Mouse (Mus musculus) thymus, postnatal 36 days (tissue): ENCODE data around the gene P3h1.
A peak's percentile ranks its signal among the peaks of the same experiment; 100 is the strongest.

ENCODE experiments used
- DNase-seq, 2 experiments: peaks; one replicate each; pipeline ENCODE4 v3.0.0; 2022; ENCODE audit warnings: mixed read lengths in 2 of 2

Gene P3h1

GRCm38 (mm10) chr4:119239181-119239682 is 6.5 kb downstream of the P3h1 start:
- DNase-seq = peak; percentile 21 to 22

DNA sequence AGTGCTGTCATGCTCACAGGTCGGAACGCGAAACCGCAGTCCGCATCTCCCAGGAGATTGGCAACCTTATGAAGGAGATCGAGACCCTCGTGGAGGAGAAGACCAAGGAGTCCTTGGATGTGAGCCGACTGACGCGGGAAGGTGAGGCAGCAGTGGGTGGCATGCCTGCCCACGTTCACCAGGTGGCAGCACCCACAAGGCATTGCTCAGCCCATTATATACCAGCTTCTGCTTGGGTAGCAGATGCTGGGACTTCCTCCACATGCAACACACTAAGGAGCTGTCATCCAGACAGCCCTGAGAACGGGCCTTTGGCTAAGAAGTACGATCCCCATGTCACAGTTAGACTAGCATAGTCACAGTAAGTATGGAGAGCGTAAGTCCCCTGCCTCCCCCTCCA is 8.9 kb downstream of the P3h1 start:
- peak; percentile 45 for DNase-seq

GRCm38 (mm10) chr4:119242571-119242970 is 9.9 kb downstream of the P3h1 start:
- DNase-seq = no peak

- DNase-seq = no peak
These were observed 11.9 kb downstream of the P3h1 start for GRCm38 (mm10) chr4:119244468-119245240.

- DNase-seq = no peak
These were observed 12.8 kb downstream of the P3h1 start for GRCm38 (mm10) chr4:119245556-119245955.

DNA sequence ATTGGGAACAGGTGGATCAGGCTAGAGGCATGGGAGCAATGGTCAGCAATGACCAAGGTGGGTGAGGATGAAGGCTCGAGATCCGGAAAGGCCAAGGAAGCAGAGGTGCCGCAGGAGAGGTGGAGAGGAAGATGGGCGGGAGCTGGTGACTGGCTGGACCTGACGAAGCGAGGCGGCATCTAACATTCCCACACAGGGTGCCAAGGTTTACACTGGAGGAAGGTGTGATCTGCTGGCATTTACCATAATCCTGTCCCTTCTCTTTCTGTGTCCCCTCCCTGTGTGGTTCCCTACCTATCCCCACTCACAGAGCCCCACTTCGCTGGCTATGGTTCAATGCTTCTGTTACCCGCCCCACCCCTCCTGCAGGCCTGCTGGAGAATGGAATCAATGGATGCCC is 13.2 kb downstream of the P3h1 start:
- no peak for DNase-seq

- DNase-seq = peak; percentile 24 to 48
These were observed 14.0 kb downstream of the P3h1 start for GRCm38 (mm10) chr4:119246688-119247225.

DNA sequence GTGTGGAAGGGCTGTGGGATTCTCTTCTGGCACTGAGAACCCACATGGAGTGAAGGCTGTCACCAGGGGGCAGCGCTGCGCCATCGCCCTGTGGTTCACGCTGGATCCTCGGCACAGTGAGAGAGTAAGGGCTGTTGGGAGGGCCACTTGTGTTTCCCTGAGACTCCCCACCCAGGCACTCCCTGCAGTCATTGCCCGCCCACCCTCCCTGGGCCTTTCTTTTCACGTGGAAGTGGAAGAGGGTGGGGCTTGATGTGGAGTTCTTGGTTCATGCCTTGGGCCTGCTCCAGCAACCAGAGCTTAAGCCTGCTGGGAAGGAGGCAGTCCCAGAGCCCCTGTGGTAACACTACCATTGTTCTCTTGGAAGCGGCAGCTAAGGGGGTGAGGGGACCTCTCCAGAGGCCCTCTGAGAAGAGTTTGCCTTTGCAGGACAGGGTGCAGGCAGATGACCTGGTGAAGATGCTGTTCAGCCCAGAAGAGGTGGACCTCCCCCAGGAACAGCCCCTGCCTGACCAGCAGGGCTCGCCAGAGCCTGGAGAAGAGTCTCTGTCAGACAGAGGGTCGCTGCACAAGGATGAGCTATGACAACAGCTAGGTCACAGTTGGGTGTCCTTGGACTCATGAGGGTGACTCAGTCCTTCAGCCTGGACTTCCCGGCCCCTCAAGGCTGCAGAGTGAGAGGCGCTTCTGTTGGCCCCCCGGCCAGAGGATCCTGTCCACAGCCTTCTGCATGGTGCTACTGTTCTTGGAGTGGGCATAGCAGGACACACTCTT is 14.9 kb downstream of the P3h1 start:
- DNase-seq = peak; percentile 77 to 81

DNA sequence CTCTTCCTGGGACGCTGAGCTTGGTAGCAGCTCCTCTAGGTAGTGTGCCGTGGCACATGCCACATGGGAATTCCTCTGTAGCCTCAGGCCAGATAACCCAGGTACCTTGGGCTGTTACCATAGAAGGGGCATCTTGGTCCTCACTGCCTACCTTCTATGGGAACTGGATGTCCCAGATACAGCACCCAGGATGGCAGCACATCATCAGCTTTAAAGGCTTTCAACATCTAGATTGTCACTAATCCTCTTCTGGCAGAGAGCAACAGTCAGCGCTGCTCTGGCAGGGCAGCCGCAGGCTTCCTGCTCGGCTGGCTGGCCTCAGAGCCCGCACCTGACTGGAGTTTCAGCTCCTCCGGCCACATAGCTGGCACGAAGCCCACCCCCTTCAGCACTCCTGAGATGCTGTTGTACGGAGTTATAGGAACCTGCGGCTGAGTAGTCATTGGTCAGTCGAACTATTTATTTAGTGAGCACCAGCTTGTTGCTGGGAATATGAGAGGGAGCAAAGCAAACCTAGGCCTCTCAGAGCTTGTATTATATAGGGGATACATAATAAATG is 15.8 kb downstream of the P3h1 start:
- DNase-seq = no peak

DNA sequence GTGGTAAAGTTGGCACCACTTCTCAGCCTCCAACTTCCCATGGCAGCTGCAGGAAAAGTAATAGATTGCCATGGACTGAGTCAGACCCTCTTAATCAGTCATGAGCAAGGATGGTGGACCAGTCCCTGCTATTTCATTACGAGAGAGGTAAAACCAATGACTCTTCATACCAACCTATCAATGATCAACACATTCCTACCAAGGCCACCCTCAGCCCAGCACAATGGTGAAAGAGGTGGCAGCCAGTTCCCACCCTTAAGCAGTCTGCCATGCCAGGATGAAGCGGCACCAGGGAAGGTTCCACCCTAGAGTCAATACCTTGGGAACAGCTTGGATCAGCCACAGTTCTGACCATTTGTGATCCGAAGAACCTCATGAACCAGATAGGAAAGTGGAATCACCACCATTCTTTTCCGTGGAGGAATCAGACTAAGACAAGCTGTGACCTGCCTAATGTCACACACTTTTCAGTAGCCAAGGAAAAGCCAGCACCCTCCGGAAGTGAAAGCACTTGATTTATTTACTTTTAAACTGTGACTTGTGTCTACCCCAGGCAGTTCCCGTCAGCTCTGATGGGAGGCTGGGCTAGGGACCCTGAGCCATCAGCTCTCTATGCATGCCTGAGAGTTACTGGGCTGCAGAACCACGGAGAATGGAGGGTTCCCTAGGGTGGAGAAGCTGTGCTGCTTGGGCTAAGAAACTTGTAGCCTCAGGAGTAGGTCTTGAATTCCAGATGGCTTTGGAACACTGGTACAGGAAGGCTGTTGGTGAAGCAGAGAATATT is 19.5 kb downstream of the P3h1 start:
- DNase-seq = no peak

DNA sequence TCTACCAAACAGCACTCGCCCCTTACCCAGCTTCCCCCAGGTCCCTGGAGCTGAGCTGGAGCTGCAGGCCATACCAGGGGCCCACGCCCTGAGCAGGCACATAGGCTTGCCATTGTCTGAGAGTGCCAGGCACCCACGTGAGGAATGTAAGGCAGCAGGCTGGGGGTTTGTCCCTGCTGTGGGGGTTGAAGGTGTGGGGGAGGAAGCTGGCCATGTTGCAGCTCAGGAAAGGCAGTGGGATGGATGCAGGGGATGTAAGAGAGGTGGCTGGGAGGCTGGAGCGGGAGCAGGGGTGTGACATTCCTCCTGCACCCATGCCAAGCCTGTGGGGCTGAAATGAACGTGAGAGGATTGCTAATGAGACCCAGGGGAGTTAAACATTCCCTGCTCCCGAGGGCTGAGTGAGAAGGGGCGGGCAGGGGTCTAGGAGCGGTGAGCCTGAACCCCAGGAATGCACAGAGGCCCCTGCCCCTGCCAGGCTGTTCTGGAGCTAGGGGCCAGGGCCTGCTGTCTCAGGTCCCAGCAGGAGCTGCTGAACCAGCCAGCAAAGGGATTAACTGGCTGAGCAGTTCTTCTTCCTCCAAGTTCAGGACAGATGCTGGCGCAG is 21.4 kb downstream of the P3h1 start:
- DNase-seq = no peak

- no peak for DNase-seq
These were observed 22.6 kb downstream of the P3h1 start, which contains the start of gene Cldn19 for GRCm38 (mm10) chr4:119255351-119255750. Cldn19 (plus strand) TSS chr4:119255414.

DNA sequence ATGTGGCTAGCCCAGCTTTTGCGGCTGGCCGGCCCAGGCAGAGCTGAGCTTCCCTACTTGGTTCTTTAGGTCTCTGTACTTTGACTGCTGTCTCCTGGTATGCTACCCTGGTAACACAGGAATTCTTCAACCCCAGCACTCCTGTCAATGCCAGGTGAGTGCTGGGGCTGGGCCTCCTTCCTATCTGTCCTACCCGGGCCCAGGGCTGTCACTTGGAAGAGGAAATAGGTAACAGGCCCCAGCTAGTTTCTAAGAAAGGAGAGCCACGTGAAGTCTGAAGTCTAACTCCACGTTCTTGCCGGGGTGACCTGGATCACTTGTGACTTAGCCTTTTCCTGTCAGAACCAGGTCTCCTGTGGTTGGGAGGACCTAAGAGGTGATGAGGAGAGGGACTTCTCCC is 24.4 kb downstream of the P3h1 start:
- no peak for DNase-seq

DNA sequence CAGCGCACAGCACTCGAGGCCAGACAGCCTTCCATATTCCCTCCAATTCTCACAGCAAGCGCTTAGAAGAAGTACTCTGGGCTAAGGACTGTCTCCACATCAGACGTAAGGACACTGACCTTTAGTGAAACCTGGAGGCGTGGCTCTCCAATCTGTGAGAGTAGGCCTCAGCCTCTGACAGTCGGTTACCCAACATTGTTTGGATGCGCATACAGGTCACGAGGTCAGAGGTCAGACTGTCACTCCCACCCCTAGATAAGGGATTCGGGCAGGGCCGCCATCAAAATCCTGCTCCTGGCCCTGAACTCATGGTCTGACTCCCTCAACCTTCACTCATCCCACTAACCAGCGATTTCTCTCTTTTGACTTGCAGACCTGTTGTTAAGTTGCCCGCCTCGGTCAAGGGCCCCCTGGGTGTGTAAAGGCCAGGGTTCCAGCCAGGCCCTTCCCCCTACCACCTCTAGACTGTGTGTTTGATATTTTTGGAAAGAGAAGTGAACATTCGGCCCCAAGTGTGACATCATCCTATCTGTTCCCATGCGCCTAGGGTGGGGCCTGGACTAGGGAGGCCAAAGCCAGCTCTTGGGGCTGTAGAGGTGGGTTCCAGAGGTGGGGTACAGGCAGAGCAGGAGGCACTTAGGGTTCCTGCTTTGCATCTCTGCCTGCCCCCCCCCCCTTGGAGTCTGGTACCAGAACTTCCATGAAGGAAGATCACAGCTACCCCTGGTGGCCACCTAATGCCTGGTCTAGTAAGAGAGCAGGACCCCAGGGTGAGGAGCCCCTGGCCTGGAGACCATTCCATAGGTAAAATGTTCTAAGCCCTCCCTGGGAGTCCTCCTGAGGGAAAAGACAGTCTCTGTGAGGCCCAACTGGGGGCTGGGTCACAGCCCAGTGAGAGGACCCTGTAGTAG is 26.9 kb downstream of the P3h1 start:
- no peak for DNase-seq

DNA sequence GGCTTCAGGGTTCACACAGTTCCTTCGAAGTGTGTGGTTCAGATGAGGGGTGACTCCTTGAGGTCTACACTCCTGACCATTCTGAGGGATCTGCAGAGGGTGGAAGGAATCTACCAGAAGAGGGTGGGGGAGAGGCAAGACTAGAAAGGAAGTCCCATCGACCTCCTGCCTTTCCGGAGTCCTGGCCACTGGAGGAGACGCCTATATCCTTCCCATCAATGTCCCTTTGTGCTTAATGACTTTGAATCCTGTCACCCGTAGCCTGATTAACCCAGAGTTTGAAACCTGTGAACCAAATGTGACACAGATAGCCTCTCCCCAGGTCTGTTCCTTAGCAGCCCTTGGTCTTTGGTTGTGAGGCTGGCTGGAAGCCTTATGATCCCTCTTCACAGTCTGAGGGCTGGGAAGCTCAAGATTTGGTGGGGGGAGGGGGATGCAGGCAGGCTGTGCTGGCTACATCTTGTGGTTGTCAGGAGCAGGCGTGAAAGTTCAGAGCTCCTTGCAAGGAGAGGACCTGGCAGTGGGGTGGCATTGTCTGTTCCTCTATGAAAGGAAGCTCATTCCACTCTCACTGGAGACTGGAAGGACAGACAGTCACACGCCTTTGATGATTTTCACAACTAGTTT is 28.5 kb downstream of the P3h1 start:
- no peak for DNase-seq

DNA sequence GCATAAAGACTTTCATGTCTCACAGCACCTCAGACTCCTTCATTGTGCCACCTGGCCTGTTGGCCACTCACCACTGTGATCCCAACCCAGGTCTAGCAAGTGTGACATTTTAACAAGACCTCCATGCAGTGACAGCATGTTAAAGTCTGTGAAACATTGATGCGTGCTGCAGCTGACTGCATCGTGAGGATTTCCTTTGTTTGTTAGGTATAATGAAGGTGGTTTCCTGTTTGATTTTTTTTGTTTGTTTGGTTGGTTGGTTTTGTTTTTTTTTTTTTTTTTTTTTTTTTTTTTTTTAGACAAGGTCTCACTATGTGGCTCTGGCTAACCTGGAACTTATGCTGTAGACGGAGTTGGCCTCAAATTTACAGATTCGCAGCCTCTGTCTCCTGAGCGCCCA is 29.8 kb downstream of the P3h1 start:
- no peak for DNase-seq

- DNase-seq = no peak
These were observed 30.7 kb downstream of the P3h1 start for GRCm38 (mm10) chr4:119263459-119263858.

DNA sequence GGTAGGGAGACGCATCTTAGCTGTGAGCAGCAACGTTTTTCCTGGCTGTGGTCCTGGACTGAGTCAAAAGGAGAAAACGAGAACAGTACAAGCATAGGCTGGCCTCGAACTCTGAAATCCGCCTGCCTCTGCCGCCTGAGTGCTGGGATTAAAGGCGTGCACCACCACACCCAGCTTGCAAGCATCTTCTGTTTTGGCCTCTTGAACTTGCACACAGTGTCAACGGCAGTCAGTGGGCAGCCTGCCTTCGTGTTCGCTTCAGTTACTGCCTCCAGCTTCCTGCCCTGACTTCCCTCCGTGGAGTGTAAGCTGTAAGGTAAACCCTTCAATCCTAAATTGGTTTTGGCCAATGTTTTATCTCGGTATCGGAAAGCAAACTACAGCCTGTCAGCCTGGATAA is 33.9 kb downstream of the P3h1 start:
- DNase-seq = no peak

- no peak for DNase-seq
These were observed 41.9 kb downstream of the P3h1 start for GRCm38 (mm10) chr4:119274627-119275026.

DNA sequence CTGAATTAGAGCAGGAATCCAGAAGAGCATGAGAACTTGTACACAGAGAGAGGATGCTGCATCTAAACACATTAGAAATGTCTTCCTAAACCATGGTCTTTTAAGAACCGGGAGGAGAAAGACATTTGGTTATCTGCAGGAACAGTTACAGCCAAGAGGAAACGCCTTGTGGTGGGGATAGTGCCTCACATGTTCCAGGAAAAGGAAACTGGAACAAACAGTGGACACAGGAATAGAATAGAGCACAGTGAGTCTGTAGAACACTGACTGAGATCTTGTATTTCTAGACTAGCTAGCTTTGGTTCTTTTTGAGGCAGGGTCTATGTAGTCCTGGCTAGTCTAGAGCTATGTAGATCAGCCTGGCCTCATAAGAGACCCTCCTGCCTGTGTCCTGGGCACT is 42.5 kb downstream of the P3h1 start:
- no peak for DNase-seq

DNA sequence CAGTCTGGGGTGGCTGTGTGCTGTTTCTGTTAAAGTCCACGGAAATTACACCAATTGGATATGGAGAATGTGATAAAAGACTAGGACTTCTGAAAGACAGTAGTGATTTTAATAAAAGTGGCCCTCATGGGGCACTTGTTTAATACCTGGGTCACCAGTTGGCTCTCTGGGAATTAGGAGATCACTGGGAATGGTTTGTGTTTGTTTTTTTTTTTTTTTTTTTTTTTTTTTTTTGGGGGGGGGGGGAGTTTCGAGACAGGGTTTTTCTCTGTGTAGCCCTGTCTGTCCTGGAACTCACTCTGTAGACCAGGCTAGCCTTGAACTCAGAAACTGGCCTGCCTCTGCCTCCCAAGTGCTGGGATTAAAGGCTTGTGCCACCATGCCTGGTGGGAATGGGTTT is 43.0 kb downstream of the P3h1 start:
- no peak for DNase-seq
